Mouse (Mus musculus): Measurements from ENCODE around the gene Ly6g5c.

Ly6g5c gene

DNA sequence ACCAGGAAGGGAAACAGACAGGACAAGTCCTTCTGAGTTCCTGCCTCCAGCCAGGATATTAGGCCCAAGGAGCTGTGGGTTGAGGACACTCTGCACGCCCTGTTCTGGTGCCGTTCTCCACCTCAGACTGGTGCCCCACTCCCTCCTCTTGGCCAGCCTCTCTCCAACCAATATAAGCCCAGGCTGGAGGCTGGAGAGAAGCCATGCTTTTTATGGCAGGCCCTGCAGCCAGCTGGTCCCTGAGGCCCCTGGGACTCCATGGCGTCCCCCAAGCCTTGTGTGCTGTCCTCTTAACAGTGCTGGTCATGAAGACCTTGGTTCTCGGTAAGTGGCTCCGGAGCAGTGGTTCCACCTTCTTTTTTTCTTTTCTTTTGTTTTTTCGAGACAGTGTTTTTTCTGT lies at the start of gene Ly6g5c:
Gene Ly6g5c (plus strand): TSS at position 183 of the 400 bp plus-strand sequence.
- no peak for DNase-seq (ENCODE audit: extremely low read depth, low read depth)

DNA sequence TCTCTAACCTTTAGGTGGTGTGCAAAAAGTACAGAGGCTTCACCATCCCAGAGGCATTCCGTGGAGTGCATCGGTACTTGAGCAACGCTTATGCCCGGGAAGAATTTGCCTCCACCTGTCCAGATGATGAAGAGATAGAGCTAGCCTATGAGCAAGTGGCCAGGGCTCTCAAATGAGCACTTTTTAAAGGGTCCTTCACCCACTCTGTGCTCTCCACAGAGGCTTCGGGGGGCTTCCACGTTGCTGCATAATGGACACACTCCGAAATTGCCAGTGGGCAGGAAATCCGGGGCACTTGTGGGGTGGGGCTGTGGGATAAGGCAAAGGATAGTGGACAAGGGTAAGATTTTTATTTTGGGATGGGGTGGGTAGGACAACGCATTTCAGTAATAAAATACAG lies 49.8 kb upstream of the Ly6g5c start:
- no peak for DNase-seq (ENCODE audit: extremely low read depth, low read depth)

DNA sequence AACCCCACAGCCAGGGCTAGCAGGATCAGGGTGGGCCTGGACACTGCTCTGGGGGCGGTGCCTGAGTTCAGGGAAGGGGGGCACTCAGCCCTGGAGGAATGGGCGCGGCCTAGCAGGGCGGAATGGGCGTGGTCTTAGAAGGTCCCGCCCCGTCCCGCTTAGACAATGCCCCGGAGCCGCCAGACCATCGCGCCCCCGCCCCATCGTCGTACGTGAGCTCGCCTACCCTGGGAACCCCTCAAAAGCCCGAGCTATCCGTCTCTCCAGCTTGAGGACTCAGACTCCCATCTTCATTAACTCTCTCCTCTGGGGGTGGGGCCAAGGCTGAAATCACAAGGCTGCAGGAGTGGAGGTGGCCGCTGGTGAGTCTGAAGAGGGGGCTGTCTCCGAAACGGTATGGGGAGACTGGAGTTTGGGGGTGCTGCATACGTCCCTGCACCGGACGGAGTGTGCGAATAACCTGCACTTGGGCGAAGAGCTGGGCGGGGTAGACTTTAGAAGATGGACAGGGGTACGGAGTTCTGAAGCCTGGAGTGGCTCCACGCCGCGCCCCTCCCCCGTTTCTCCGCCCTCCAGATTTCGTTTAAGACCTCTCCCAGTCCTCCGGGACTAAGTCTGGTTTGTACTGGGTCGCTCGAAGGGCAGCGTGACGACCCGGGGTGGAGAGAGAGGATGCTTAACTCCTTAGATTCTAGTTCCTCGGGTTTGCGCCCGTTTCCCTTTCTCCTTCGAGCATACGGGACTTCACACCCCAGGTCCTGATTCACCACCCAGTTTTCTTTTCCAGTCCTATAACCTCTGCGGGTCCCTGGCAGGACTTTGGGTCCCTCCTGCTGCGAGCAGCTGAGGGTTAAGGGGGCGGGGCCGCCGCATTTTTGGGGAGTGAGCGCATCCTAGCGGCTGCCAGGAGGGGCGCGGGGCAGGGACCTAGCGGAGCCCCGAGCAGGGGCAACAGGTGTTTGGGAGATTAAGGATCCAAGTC lies 48.9 kb upstream of the Ly6g5c start, which contains the start of gene Ddah2:
Gene Ddah2 (plus strand): TSS at position 125 of the 982 bp plus-strand sequence.
- DNase-seq (ENCODE audit: extremely low read depth, low read depth) = no peak

DNA sequence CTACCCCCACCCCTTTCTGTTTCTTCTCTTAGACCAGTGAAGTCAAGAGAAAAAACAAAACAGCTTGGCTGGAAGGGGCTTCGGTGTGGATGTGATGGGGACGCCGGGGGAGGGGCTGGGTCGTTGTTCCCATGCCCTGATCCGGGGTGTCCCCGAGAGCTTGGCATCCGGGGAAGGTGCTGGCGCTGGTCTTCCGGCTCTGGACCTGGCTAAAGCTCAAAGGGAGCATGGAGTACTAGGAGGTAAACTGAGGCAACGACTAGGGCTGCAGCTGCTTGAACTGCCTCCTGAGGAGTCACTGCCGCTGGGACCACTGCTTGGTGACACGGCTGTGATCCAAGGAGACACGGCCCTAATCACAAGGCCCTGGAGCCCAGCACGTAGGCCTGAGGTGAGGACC lies 48.0 kb upstream of the Ly6g5c start:
- no peak for DNase-seq (ENCODE audit: extremely low read depth, low read depth)

DNA sequence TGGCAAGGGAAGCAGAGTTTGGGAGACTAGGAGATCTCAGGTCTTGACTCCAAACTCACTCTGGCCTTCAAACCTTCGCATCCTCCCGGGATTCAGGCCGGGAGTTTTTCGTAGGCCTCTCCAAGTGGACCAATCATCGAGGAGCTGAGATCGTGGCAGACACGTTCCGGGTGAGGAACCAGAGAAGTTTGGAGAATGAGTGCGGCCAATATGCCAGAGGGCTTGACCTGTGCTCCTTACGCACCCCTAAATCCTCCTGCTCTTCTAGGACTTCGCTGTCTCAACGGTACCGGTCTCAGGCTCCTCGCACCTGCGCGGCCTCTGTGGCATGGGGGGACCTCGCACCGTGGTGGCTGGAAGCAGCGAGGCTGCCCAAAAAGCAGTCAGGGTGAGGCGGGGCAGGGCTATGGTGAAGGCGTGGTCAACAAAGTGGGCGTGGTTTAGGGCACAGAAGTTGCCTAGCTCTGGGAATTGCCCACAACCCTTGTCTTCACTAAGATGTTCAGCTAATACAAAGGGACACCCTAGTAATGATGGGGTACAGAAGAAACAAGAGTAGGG lies 47.3 kb upstream of the Ly6g5c start:
- no peak for DNase-seq (ENCODE audit: extremely low read depth, low read depth)

DNA sequence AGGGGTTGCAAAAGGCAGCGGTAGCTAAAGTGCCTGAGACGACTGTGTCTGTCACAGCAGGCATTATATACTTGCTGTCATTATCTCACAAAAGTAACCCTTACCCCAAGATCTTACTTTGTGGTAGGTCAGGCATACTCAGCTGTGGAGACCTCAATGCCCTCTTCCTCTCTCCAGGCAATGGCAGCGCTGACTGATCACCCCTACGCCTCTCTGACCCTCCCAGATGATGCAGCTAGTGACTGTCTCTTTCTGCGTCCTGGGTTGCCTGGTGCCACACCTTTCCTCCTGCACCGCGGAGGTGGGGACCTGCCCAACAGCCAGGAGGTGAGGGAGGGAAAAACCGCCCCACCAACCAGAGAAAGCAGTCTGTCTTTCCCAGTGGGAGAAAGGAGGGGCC lies 46.8 kb upstream of the Ly6g5c start:
- no peak for DNase-seq (ENCODE audit: extremely low read depth, low read depth)

DNA sequence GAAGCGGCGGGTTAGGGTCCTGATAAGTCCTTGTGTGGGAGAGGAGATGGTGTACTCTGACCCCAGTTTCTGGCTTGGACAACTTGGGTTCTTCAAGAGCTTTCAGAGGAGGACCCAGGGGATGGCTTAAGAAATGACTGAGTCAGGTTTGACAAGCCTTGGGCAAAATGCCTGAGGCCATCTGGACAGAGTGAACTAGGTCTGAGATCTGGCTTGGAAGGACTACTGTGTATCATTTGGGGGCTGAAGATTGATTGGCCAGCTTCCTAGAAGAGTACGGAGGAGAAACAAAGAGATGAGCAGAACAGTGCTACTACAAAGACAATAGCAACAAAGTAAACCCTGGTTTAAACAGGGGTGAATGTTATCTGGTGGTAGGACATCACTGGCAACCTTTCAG lies 44.6 kb upstream of the Ly6g5c start:
- DNase-seq (ENCODE audit: extremely low read depth, low read depth) = no peak

DNA sequence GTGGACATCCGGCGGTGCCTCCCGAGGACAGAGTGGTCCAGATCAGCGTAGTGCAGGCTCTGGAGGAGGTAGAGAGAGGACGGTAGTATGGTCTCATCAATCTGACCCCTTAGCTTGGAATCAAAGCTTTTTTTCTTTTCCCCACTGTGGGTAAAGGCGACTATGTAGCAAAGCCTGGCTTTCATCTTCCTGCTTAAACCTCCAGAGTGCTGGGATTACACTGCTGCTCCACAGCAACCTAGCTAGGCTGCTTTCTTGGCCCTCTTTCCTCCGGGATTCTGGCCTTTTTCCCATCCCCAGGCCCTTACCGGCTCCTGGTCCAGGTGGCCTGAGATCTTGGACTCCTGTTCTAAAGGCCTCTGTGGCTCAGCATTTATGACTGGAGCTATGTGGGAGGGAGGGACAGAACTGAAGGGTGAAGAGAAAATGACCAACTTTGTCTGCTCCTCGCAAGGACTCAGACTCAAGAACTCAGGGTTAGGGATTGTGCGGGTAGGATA lies 43.7 kb upstream of the Ly6g5c start:
- no peak for DNase-seq (ENCODE audit: extremely low read depth, low read depth)

DNA sequence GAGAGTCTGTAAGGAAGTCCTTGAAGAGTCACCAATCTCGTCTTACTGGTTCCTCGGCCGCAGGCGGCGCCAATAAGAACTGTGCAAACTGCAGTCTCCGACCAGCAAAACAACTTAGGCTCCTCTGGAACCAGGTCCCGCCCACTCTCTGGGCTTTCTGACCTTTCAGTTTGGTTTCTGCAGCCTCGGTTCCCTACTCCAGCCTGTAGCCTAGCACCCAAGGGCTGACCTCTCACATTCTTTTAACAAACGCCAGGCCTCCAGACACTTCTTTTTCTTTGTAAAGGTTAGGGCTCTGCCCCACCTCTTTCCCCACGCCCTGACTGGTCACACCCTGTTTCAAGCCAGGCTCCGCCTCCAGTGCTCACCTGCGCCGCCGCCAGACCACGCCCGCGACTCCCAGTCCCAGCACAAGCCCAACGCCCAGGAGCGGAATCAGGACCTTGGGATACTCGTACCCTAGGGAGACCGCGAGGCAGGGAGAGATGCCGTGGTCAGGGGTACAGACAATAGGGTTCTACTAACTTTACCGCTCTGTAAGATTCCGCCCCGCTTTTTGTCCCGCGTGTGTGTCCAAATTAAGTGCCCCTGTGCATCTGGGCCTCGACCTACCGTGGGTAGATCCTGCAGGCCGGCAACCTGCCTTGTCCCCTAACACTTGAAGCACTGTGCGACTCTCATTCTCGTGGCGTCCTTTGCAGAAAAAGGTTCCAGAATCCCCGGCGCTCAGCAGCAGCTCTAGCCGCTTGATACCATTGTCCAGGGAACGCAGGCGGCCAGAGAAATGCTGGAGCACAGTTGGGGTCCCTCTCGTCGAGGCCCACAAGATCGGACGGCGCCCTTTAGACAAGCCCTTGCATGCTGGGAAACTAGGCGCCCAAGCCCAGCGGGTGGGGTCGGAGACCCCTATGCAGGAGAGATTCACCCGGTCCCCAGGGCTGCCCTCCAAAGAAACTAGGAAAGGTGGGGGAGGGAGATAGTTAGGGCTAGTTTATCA lies 42.8 kb upstream of the Ly6g5c start, which contains the start of gene Ly6g6c:
Gene Ly6g6c (plus strand): TSS at position 438 of the 997 bp plus-strand sequence.
- no peak for DNase-seq (ENCODE audit: extremely low read depth, low read depth)

DNA sequence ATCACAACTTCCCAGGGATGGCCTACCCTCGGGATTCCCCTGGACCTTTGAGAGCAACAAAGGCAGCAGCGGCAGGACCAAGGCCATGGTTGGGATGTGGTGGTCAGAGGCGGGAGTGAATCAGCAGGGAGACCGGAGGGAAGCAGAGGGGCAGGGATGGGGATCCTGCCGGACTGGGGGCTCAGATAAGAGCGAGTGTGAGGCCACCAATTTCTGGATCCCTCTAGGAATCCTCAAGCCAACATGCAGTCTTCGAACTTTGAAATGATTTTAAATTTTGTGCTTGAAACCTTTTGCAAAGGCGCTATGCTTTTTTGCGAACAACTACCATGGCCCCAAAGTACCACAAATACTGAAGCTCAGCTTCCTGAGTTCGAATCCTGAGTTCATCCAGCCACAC lies 42.0 kb upstream of the Ly6g5c start, which contains the start of gene Mpig6b:
Gene Mpig6b (minus strand): TSS at position 101 of the 400 bp plus-strand sequence.
- no peak for DNase-seq (ENCODE audit: extremely low read depth, low read depth)

DNA sequence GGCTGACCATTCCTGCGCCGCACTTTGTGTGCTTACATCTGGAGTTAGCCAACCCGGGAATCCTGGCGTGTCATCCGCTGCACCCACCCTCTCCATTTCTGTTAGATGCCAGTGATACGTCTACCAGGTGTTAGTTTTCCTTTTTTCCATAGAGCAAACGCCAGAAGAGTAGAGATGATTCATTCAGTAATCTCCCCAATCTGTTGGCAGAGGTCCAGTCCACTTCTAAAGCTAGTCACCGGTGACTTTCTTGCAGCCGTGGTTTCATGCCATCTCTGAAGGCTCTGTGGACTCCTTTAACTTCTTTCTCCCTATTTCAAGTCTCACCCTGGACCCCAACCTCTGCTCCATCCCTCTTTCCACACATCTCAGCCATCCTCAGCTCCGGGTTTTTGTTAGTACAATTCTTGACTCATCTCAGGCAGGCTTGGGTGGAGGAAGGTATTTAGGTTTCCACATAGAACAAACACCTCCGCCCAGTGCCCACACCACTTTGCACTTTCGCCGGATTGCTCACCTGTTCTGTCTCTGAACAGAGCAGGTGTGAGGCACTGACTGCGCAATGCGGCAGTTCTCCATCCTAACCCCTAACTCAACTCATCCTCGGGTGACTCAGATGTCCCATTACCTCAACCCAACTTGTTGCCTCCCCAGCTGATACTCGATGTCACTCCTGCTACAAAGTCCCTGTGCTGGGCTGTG lies 39.7 kb upstream of the Ly6g5c start:
- DNase-seq (ENCODE audit: extremely low read depth, low read depth) = no peak

DNA sequence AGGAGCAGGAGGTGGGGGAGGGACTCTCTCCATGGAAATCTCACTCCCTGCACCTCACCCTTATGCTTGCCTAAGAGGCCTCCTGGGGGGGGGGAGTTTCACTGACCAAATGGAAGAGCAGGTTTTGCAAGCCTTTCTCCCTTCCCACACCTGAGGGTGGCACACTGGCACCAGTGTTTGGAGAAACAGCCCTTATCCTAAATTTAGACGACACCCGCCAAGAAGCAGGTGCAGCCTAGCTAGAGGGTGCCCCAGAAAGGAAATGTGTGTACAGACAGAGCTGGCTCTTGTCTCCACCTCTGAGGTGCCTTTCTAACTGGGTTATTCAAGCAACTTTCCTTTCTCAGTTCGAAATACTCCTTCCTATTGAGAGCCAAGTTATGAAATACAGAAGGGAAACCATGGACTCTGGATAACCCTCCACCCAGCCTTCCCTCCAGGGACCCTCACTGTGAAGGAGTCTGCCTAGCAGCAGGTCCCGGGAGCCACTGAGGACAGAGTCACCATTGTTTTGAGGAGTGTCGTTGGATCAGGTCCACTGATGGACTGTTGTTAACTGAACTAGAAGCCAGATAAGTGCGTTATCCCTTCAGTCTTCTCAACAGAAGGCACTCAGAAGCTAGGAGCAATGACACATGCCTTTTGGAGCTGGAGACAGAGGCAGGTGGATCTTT lies 37.4 kb upstream of the Ly6g5c start:
- no peak for DNase-seq (ENCODE audit: extremely low read depth, low read depth)

DNA sequence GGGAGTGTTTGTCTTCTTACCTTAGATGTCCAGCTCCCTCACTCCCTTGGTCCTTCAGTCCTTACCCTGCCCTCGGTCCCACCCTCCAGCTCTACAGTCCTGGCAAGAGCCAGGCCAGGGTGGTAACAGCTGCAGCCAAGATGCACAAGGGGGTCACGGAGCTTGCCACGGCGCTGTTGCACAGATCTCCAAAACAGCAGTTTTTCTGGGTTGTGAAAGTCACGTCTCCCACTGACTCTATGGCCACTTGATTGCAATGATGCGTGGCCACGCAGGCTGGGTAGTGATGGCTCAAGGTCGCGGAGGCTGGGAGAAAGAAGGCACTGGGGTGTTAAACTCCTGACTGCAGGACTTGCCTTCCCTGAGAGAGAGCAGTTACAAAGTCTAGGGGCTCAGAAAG lies 36.6 kb upstream of the Ly6g5c start:
- no peak for DNase-seq (ENCODE audit: extremely low read depth, low read depth)

DNA sequence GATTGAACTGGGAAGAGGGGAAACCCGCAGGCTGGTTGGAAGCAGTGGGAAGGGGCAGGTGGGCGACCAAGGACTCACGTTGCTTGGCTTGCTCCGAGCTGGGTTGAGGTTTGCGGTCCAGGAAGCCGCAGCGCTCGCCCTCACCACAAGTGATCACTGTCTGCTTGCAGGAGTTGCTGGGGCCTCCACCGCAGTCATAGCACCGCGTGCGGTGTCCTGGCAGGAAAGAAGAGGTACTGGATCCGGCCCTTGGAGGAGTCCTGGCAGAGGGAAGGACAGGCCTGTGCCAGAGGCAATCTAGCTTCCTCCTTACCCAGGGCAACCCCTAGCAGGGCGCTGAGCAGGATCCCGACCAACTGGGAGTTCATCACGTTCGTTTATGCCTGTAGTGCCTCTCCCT lies 34.0 kb upstream of the Ly6g5c start:
- no peak for DNase-seq (ENCODE audit: extremely low read depth, low read depth)

DNA sequence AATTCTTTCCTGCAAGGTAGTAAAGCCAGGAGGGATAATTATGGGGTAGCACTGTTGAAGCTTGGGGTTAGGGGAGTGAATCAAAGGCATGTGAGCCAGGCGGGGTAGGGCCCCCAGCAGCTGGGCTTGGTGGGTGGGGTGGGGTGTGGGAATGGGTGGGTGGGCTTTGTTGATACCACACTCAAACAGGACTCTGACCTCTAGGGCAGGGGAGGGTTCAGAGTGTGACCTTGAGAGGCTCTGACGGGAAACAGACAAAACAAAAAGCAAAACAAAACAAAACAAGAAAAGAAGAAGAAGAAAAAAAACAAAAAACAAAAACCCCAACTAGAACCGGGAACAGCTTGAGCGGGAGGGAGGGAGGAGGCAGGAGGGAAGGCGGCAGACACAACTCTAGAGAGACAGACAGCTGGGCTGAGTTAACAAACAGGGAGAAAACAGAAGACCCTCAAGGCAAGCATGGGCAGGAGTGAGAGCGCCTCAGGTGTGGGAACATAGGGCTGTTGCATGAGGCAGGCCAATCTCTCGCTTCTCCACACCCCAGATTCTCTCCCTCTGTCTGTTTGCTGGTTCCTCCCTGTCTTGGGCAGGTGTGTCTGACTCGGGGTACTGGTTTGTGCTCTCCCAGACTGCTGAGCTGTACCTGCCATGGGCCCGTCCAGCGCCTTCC lies 31.4 kb upstream of the Ly6g5c start, which contains the start of gene Ly6g6e:
Gene Ly6g6e (plus strand): TSS at position 396 of the 670 bp plus-strand sequence.
- no peak for DNase-seq (ENCODE audit: extremely low read depth, low read depth)

DNA sequence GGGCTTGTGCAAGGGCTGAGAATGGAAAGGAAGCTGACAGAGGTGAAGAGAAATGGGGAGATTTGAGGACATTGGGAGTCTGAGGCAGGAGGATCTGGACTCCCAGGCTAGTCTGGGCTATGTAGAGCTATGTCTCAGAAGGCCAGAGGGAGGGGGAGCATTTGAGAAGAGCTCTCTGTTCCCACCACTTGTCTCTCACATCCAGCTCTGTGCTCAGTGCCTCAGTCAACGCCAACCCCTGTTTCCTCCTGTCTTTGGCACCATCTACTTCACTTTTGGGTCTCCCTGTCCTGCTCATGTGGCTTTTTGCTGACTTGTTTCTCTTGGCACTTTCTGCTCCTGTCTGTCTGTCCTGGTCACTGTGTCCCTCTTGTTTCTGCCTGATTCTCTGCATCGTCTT lies 30.8 kb upstream of the Ly6g5c start:
- no peak for DNase-seq (ENCODE audit: extremely low read depth, low read depth)

DNA sequence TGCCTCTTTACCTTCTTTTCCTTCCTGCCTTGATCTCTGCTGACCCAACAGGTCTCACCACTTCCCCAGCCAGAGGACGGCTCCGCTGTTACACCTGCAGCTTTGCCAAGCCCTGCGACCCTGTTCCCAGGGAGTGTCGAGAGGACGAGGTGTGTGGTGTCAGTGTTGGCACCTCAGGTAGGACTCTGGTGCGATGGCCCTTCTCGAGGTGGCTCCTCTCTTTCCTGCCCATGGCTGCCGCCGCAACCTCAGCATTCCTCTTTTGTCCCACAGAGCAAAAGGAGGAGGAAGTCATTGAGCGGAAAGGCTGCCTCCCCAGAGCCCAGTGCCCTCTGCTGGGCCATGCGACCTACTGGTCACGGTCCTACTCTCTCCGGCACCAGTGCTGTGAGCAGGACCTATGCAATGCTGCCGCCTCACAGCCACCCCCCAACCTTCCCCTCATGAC lies 30.3 kb upstream of the Ly6g5c start, which contains the start of gene Ly6g6d:
Gene Ly6g6d (minus strand): TSS at position 280 of the 448 bp plus-strand sequence.
- no peak for DNase-seq (ENCODE audit: extremely low read depth, low read depth)

DNA sequence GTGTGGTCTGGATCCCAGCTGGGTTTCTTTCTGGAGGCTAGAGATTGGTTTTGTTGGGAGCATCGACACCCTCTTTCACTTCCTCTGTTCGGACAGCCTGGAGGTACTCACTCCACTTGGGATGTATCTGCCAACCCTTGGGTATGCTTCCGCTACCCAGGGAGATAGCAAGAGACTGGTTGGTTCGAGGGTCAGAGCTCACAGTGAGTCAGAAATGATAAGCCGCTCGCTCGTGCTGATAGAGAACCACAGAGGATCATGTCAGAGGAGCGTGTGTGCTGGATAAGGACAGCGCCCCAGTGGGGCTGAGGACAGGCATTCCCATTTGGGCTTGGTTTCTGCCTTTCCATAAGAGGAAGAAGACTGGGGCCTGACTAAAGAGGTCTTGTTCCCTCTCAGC lies 28.3 kb upstream of the Ly6g5c start:
- peak; percentile 99 for DNase-seq (ENCODE audit: extremely low read depth, low read depth)

DNA sequence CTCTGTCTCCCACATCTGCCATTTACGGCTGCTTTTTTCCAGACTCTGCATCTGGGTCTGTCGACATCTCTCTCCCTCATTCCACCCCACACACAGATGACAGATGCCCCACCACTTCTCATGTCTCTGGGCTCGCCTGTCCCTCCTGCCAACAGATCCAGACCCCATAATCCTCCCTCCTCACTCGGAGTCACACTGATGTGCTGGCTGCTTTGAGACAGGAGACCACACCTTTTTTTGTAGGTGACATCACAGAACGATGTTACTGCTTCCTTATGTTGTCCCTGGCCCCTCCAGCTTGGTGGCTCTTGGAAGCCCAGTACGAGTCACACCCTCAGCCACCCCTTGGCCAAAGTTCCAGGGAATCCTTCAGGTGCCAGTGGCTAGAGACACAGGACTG lies 27.8 kb upstream of the Ly6g5c start:
- no peak for DNase-seq (ENCODE audit: extremely low read depth, low read depth)

All from MEL-GATA-1-ER (cell line).